Mouse (Mus musculus) lung, adult 2 months (tissue): ENCODE measurements at regions not wholly inside any gene's neighbourhood (a gene's known extent, or its start where the extent isn't known, plus 50 kb on each side); places are given as distances from the start of the nearest gene placed in this dataset.

ENCODE experiments used
- CTCF ChIP-seq: fragments of 200-500 bp; IDR thresholded peaks from 2 replicates; pipeline ENCODE4 v1.5.1; 2011; ENCODE audit warnings: mild to moderate bottlenecking, low read length, control low read depth; ENCODE audit not compliant: insufficient read depth
- POLR2A ChIP-seq: fragments of 200-500 bp; IDR thresholded peaks from 2 replicates; pipeline ENCODE4 v1.6.1; 2011; ENCODE audit warnings: low read depth, mild to moderate bottlenecking, control low read depth, low read length, borderline replicate concordance; ENCODE audit errors: extremely low read depth

- TF ChIP-seq POLR2A, result no peak
- no peak for TF ChIP-seq CTCF
These were observed 87.9 kb upstream of the Vangl1 start for GRCm38 (mm10) chr3:102292385-102292784.
